Mouse (Mus musculus) spleen, postnatal 36 days (tissue): Measurements from ENCODE around the gene Pecr.
"Not testable (repeated sequence)": the region's sequence is repeated elsewhere in the genome, so short reads cannot be mapped to it uniquely, and the experiment has no call there.

Experiments
- DNase-seq, 2 experiments: peaks; one replicate each; pipeline ENCODE4 v3.0.0; 2022; ENCODE audit warnings: low spot score in 2 of 2, mixed read lengths in 1 of 2

The Pecr gene

DNA sequence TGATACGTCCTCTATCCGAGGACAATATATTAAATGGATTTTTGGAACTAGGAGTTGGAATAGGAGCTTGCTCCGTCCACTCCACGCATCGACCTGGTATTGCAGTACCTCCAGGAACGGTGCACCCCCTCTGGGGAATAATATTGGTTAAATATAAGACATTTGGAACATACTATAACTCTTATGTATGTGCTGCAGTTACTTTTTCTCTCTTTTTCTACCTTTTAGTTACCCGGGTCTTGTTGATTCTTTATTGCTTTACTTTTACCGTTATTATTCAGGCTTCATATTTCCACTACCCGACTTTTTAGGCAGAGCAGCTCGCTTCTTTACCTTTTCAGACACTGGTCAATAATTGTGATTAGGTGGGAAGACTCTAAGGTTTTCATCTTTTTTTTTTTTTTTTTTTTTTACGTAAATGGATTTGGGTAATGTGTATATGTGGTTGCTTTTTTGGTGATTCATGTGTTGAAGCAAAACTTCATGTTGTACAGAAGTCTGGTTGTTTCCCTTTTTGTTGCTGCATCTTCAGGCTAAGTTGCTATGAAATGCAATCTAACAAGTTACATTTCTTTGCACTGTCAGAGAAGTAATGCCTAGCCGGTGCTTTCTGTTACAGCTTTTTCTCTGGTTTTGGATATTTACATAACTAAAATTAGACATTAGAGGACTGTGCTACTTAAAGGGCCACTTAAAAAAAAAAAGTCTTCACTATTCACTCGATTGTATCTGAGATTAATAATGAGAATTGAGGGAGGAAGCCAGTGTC is 46.9 kb downstream of the Pecr start:
- DNase-seq, result peak; percentile 46 to 69

DNA sequence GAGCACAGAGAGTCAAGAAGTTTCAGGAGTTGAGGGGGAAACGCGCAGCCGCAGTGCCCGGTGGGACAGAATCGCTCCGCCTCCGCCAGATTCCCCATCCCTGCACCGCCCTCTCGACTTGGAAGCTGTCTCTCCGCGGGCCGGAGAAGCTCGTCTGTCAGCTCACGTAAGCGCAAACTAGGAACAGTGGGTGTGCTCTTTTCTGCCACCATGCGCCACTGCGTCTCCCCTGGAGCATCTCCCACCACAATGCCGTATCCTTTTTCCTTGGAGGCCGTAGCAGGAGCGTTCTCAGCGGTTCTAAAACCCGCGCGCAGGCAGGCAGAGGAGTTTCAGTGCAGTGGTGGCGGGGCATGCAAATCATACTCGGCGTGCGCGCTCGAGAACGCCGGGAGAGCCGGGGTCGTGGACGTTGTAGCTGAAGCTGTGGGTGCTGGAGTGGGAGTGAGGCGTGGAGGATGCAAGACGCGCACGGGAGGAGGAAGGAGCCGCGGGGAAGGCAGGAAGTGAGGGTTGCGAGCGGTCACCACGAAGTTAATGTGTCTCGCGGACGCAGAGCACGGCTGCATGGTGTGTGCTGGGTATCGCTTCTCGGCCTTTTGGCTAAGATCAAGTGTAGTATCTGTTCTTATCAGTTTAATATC is 47.6 kb downstream of the Pecr start:
- peak; percentile 51 to 53 for DNase-seq

DNA sequence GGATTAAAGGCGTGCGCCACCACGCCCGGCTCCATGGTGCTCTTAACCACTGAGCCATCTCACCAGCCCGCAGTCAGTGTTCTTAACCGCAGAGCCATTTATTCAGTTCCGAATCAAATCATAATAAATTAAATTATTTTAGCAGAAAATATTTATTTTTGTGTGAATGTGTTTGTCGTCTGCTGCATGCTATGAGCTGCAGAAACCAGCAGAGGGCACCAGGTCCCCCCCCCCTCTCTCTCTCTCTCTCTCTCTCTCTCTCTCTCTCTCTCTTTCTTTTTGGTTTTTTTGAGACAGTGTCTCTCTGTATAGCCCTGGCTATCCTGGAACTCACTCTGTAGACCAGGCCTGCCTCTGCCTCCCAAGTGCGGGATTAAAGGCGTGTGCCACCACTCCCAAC is 51.5 kb downstream of the Pecr start:
- not testable (repeated sequence) for DNase-seq

DNA sequence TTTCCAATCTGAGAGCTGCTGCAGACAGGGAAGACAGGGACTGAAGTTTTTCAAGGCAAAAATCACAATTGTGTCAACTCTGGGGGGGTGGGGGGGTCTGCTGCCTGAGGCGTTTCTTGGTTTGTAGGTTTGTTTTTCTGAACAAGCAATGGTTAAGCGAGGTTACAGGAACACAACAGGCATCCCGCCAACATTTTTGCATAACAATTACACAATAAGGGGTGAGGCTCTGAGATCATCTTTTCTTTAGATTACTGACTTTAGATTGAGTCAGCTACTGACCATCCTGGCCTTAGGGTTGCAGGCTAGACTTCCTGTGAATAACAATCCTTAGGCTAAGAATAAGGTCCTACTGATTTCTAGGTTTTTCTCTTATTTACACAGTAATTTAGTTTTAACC is 55.1 kb downstream of the Pecr start:
- no peak for DNase-seq

DNA sequence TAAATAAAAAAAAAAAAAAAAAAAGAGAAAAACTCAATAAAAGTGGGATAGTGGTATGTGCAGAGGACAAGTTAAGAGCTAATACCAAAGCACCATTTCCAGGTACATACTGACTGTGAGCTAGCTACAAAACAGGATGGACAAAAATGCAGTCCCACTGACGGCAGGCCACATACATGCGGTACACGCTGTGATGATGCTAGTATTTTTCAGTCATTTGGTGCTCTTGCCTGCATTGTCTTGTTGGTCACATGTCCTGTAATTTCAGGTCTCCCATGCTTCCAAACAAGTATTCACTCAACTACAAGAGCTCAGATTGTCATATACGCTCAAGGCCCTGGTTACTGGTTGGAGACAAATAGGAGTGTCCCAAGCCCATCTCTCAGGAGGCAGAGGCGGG is 56.6 kb downstream of the Pecr start:
- DNase-seq, result no peak

DNA sequence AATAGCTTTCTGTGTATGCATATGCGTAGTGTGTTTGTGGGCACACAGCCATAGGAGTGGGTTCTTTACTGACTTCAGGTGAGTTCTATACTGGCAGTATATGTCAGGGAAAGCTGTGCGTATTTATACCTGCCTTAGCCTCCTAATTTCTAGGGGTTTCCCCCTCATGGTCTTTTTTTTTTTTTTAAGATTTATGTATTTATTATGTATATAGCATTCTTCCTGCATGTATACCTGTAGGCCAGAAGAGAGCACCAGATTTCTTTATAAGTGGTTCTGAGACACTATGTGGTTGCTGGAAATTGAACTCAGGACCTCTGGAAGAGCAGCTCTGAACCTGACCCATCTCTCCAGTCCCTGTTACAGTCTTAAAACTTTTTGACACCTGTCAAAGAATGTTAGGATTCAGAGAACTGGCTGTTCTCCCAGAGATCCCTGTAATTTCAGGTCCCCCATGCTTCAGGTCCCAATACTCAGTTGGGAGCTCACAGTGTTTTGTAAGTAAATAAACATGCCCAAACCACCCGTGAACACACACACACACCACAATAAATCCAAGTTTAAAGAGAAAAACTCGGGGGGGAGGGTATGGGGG is 57.1 kb downstream of the Pecr start:
- no peak for DNase-seq

DNA sequence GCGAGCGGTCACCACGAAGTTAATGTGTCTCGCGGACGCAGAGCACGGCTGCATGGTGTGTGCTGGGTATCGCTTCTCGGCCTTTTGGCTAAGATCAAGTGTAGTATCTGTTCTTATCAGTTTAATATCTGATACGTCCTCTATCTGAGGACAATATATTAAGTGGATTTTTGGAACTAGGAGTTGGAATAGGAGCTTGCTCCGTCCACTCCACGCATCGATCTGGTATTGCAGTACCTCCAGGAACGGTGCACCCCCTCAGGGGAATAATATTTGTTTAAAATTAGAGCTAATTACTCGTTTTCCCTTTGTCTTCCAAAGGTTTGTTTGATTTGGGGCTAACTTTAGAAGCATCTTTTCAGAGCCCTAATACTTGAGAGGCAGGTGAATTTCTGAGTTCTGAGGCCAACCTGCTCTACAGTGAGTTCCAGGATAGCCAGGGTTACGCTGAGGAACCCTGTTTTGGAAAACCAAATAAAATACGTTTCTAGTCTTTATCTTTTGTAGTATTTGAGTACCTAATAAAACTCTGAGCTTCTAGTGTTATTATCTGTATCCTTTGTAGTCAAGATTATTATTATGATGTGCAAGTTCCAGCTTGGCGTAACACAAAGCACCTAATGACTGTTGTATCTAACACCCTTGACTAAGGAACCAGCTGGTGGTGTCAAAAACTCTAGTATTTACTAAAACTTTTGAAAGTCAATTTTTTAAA is 57.8 kb downstream of the Pecr start:
- DNase-seq, result peak; percentile 17 to 44

DNA sequence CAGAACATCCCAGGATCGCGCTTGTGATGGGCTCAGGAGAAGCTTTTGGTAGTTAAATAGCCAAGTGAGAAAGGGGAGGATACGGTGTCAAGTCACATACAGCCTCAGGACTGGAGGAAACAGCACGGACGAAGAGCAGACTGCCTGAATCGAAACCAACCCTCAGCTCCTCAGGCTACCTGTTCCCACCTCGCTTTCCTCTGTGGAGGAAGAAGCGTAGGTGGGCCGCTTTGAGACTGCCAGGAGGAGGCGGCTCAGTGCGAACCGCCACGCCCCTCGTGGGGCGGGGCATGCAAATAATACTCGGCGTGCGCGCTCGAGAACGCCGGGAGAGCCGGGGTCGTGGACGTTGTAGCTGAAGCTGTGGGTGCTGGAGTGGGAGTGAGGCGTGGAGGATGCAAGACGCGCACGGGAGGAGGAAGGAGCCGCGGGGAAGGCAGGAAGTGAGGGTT is 58.4 kb downstream of the Pecr start:
- DNase-seq, result peak; percentile 82 to 85

DNA sequence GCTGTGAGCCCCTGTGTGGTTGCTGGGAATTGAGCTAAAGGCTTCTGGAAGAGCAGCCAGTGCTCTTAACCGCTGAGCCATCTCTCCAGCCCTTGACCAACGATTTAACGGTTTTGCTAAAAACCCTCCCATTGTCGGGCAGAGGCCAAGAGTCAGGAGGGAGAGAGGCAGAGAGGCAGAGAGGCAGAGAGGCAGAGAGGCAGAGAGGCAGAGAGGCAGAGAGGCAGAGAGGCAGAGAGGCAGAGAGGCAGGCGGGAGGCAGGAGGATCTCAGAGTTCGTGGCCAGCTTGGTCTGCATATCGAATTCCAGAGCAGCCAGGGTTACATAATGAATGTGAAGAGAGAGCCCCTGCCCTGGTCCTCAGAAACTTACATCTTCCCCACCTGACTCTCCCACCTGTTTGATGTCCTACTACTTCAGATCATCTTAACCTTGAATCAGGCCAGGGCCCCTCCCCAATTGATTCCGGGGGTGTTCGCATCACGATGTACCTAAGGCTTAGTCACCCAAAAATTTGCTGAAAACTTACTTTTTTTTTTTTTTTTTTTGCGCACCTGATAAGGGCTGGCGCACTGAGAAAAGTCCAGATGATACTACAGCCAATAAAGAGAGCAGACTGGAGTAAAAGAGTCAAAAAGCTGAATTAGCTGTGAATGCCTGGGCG is 58.9 kb downstream of the Pecr start:
- no peak for DNase-seq

DNA sequence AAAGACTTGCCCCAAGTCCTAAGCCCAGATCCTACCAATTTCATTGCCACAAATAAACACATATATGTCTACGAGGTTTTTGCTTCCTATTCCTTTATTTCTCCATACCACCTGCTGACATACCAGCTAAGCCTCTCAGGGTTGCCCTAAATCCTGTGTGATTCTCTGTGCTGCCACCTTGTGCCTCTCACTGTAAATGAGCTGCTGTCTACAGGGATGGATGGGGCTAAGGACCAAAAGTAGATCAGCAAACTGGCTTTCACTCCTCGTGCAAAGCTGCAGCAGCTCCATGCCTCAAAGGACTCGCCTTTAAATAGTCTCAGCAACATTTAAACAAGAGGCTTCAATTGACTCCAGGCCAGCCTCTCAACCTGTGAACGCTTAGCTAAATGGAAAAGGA is 64.1 kb downstream of the Pecr start:
- DNase-seq, result no peak

DNA sequence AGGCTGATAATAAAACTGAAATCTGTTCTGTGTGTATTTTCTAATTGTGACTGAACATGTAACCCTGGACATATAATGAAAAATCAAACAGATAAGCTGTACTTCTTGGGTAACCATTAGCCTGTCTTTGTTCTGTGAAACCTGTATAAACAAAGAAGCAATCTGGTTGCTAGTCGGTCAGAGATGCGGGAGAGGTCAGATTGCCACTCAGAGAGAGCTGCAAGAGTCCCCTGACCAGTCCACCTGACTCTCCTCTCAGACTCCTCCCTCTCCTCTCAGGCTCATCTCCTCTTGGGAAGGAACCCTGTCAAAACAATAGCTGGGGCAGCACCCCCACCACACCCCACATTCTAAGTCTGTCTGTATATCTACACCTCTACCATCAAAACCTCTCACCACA is 65.0 kb downstream of the Pecr start:
- no peak for DNase-seq

DNA sequence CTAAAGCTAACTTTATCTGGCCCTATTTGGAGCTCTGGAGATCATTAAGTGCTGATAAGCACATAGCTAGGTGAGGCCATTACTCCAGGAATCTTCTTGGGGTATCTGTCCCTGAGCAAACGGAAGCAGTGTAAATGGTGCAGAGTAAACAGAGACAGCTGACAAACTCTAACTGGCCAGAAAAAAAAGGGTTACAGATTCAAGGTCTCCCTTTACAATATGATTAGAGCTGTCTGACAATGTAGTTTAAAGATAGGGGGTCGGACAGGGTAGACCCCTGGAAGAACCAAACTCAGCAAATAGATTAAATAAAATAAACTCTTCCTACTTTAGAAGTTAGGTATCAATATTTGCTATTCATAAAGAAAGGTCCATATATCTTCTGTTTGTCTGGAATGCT is 65.5 kb downstream of the Pecr start:
- no peak for DNase-seq

DNA sequence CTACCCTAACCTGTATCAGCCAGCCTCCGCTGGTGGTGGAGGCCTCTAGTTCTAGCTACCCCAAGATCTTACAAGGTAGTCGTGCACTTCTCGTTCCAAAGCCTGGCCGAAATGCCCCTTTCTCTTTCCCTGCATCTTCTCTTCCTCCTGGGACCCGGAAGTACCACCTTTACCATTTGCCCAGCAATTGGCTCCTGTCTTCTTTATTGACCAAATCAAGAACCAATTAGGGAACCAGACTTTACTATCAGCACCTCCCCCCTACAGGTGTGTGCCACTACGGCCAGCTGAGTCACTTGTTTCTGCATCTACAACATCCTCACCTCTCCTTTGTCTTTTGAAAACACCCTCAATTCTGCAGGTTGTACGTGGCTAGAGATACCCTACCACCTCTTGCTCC is 67.4 kb downstream of the Pecr start:
- DNase-seq, result no peak

DNA sequence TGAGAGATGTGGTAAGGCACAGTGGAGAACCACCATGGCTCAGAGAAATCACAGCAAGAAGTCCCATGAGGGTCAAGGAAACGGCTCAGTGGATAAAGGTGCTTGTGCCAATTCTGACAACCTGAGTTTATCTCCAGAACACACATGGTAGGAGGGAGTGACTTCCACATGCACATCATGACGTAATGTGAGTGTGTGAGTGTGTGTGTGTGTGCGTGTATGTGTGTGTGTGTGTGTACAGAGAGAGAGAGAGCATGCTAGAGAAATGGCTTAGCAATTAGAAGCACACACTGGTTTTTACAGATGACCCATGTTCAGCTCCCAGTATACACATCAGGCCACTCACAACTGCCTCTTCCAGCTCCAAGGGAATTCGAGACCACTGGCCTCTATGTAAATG is 68.9 kb downstream of the Pecr start:
- DNase-seq, result no peak

DNA sequence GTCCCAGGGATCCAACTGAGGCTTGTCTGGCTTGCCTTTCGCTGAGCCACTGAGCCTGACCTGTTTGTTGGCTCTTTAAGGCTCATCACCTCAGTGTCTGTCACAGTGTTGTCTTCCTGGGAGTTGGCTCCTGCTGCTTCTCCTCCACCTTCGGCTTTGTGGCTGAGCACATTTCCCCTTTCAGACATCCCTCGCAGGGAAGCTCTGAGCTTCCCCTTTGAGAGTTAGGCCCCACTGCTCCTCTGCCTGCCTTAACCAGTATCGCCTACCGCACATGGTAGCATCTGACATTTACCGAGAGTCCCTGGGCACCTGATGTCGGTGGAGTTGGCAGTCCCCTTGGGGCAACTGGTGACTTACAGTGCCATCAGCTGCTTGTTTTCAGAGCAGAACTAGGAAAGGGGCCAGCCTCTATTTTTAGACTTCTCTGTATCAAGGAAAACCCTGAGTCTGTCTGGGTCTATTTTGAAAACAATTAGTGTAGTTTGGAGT is 69.6 kb downstream of the Pecr start:
- peak; percentile 57 to 59 for DNase-seq

DNA sequence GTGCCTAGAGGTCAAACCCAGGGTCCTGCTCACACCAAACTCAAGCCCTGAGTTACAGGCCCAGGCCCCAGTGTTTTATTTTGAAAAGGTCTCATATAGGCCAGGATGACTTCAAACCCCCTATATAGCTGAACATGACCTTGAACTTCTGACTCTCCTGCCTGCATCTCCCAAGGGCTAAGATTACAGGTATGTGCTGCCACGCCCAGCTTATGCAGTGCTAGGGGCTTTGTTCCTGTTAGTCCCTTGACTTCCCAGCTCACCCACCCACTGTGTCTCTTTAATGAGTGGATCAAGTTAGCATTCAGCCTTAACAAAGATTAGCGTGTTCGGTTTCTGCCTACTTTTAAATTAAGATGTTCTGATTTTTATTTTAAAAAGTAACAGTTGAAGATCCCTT is 70.2 kb downstream of the Pecr start:
- no peak for DNase-seq

DNA sequence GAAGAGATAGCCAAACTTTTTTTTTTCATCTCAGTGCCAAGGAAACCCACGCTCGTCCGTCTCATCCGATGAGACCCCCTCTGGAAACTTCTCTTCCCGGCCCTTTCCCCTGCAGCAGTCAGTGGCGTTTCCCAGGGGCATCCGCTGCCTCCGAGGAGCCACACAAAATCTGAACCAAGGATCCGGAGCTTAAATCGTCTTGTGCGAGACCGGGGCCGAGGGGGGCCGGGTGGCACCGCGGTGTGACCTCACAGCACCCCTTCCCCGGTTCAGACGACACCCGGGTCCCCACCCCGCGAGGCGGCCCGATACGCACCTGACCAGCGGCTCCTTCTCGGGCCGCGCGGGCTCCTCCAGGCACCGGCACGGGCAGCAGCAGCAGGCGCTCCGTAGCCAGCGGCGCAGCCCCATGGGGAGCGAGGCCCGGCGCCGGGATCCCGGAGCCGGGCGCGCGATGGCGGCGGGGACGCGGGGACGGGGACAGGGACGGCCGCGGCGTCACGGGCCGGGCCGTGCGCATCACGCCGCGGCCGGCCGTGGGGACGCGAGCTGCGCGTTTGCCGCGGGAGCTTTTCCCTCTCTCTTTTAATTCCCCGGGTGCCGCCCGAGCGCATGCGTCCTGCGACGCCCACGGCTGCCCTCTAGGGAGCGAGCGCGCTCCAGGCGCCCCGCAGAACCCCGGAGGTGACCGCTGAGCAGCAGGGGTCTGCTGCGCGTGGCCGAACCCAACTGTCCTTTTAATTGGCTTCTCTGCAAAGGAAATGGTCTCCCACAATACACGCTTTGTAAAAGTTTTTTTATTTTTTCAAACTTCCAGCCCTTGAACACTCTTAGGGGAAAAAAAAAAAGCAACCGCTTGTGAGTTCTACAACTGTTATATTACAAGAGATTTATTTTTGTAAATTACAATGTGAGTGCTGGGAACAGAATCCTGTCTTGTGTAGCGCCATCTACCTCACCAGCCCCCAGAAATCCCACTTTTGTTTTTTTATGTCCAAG is 72.1 kb downstream of the Pecr start, which contains the start of gene Mreg:
Mreg (minus strand) TSS at position 607 of the 999 bp plus-strand sequence.
- peak; percentile 35 to 38 for DNase-seq

DNA sequence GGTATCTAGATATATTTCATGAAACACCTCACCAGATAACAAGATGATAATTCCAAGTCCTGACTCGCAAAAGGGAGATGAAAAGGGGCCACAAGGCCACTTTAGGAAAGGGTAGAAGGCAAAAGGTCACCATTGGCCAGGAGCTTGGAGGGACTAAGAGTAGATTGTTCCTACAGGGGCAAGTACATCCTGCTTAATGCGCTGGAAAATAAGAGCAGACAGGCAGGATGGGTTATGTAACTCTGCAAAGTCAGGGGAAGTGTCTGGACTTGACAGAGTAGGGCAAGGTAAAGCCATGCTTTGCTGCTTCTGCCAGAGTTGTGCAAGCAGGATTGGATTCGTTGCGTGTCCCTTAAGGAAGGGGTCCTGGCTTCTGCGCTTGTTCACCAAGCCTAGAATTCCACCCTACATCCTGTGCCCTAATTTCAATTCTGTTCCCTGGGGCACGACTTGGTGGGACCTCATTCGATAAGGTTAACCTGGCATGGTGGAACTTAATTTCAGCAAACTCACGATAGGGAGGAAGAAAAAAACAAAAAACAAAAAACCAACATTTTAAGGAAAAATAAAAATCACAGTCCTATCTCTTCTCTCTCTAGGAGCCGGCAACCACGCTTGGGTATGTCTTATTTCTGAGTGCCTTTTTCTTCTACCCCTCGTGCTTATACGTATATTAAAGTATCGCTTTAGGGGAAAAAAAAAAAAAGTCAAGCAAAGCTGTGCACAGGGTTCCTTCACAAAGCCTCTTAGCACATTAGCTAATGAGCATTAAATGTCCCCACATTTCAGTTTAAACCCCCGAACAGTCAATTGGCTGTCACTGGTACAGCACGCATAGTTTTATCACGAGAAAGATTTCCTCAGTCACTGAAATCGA is 73.1 kb downstream of the Pecr start:
- no peak for DNase-seq
